Mouse (Mus musculus) bone marrow, adult 2 months (tissue): Measurements from ENCODE around the gene Slc44a2.

Source experiments
- CTCF ChIP-seq: fragments of 200-500 bp; IDR thresholded peaks from 2 replicates; pipeline ENCODE4 v1.5.1; 2011; ENCODE audit warnings: low read length, control low read depth; ENCODE audit not compliant: control insufficient read depth, insufficient read depth
- POLR2A ChIP-seq: fragments of 200-500 bp; IDR thresholded peaks from 2 replicates; pipeline ENCODE4 v1.6.1; 2011; ENCODE audit warnings: low read depth, mild to moderate bottlenecking, control low read depth, low read length, borderline replicate concordance; ENCODE audit not compliant: control insufficient read depth

DNA sequence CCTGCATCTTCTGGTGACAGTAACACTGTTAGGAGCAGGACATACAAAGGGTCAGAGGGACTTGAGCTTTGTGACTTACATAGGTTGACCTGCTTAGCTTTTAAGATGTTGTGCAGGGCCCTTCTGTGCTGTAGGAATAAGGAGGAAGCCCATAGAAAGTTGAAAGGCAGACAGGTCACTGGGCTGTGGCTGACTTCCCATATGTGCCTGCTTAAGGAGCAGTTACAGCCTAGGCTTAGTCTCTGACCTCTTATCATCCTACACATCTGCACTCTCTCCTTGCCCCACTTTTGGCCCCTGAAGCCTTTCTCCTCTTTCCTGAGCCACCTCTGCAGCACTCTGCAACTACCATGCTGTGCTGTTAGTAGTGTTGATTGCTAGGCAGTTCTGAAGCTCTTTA, 63.5 kb downstream of the Slc44a2 start:
- TF ChIP-seq POLR2A, result no peak
- no peak for TF ChIP-seq CTCF
